Mouse (Mus musculus) heart, embryonic 14.5 days (tissue): Measurements from ENCODE around the gene Ddx59. TPM values are rescaled to one million over a fixed set of nuclear protein-coding genes. Genes with fewer than 3 reads are reported as not detected.

Experiments used
- ATAC-seq: fragments of 200-750 bp; cut with Nextera tagmentation; 2 replicates; pipeline ENCODE4 v1.8.0; 2017; ENCODE audit warnings: low read depth, moderate TSS enrichment; ENCODE audit not compliant: insufficient number of reproducible peaks, insufficient read depth, low FRiP score
- H3K27ac ChIP-seq, 2 experiments: fragments of 200-500 bp in 1 of 2; fragments of 300-500 bp in 1 of 2; sonication (generic) in 1 of 2; replicated peaks in 1 of 2; 2 replicates each; pipeline ENCODE4 v1.5.1; 2012 to 2014; ENCODE audit warnings: low read depth in 2 of 2, low read length in 2 of 2, control low read depth in 1 of 2, mild to moderate bottlenecking in 1 of 2, mixed read lengths in 1 of 2; ENCODE audit not compliant: control insufficient read depth in 1 of 2, insufficient read depth in 1 of 2
- H3K27me3 ChIP-seq: fragments of 300-500 bp; sonication (generic); 2 replicates; pipeline ENCODE4 v1.6.1; 2014; ENCODE audit warnings: mild to moderate bottlenecking, low read length, control low read depth; ENCODE audit not compliant: control insufficient read depth, insufficient read depth
- H3K36me3 ChIP-seq: fragments of 300-500 bp; sonication (generic); 2 replicates; pipeline ENCODE4 v1.6.1; 2014; ENCODE audit warnings: mild to moderate bottlenecking, control low read depth, low read length, mixed read lengths; ENCODE audit not compliant: control insufficient read depth, insufficient read depth
- H3K4me1 ChIP-seq, 2 experiments: fragments of 200-500 bp in 1 of 2; fragments of 300-500 bp in 1 of 2; sonication (generic) in 1 of 2; 2 replicates each; pipeline ENCODE4 v1.6.1; 2012 to 2014; ENCODE audit warnings: low read length in 2 of 2, control low read depth in 1 of 2, mixed read lengths in 1 of 2; ENCODE audit not compliant: control insufficient read depth in 2 of 2, insufficient read depth in 2 of 2
- H3K4me2 ChIP-seq: fragments of 300-500 bp; sonication (generic); 2 replicates; pipeline ENCODE4 v1.6.1; 2014; ENCODE audit warnings: mild to moderate bottlenecking, low read length
- H3K4me3 ChIP-seq, 2 experiments: fragments of 200-500 bp in 1 of 2; fragments of 300-500 bp in 1 of 2; sonication (generic) in 1 of 2; 2 replicates each; pipeline ENCODE4 v1.5.1; 2012 to 2014; ENCODE audit warnings: low read length in 2 of 2, mild to moderate bottlenecking in 2 of 2, control low read depth in 1 of 2, low read depth in 1 of 2, moderate library complexity in 1 of 2; ENCODE audit not compliant: control insufficient read depth in 1 of 2, insufficient read depth in 1 of 2
- H3K9ac ChIP-seq: fragments of 300-500 bp; sonication (generic); 2 replicates; pipeline ENCODE4 v1.6.1; 2014; ENCODE audit warnings: mild to moderate bottlenecking, low read length
- H3K9me3 ChIP-seq: fragments of 300-500 bp; sonication (generic); 2 replicates; pipeline ENCODE4 v1.6.1; 2016; ENCODE audit warnings: low read length, control low read depth; ENCODE audit not compliant: control insufficient read depth
- WGBS: fragments of 180-500 bp; shearing (Covaris S2); extraction: QIAGEN DNeasy Blood & Tissue Kit; methylation state at CpG from one replicate; pipeline ENCODE4 v1.1.7; 2014; 5-methylcytosine and 5-hydroxymethylcytosine counted together
- polyA plus RNA-seq: library from polyadenylated mRNA; unstranded; fragments of >200 nt; fragmentation: Nextera tagmentation; extraction: Ambion mirVana; gene quantifications from 2 replicates; pipeline ENCODE4 v1.2.1, GENCODE M21; 2014

Gene Ddx59
- polyA plus RNA-seq, 1 experiment from 2014 or later = 11.2 TPM

DNA sequence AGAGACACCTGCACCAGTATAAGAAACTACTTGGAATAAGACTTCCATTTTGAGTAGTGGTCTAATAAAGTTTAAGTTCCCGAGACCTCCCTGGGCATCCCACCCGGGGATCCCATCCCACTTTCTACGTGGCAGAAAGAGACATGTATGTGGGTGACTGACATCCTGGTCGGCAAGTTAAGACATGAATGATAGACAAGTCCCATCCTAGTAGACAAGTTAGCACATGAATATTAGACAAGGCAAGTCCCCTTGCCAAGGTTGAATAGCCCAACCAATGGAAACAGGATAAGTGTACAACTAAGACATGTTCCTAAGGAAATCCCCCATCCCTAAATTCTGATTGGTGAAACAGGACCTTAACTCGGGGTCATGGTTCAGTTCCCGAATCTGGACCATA lies 34.5 kb downstream of the Ddx59 start:
- WGBS = 78% methylated on average over 6 of the region's 6 CpGs
- Histone ChIP-seq H3K27ac (no peak overlapping the region), H3K27me3 (no peaks in the 10 kb centered on the region)

DNA sequence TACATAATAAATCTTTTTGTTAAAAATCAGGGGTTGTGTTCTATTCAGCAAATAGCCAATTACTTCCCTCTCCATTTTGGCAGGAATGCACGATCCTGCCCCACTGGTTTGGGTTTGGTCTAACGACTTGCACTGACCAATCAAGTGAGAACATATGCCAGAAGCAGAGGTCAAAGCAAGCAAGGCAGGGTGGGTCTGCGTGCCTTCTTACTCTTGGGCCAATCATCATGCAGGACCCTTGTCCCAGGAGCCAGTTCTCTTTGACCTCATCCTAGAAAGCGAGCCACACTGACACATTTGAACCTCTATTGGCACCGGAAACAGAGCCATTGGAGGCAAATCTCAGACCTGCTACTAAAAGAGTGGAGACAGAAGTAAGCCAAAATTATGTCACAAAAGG lies 35.1 kb downstream of the Ddx59 start:
- Histone ChIP-seq H3K4me2 (no peak overlapping the region), H3K9me3 (no peaks in the 10 kb centered on the region), H3K9ac (no peak overlapping the region), H3K4me3 (no peak overlapping the region), H3K27me3 (no peaks in the 10 kb centered on the region), H3K27ac (no peak overlapping the region), H3K4me1 (no peaks in the 10 kb centered on the region), H3K36me3 (no peaks in the 10 kb centered on the region)
- ATAC-seq = no peak
- 80% methylated on average over 5 of the region's 5 CpGs for WGBS

More for the DNA sequence above, 34.5 kb downstream of the Ddx59 start:
- Histone ChIP-seq H3K4me1 (no peaks in the 10 kb centered on the region), H3K9me3 (no peaks in the 10 kb centered on the region), H3K4me2 (no peak overlapping the region), H3K36me3 (no peaks in the 10 kb centered on the region), H3K9ac (no peak overlapping the region), H3K4me3 (no peak overlapping the region)
- ATAC-seq = no peak

DNA sequence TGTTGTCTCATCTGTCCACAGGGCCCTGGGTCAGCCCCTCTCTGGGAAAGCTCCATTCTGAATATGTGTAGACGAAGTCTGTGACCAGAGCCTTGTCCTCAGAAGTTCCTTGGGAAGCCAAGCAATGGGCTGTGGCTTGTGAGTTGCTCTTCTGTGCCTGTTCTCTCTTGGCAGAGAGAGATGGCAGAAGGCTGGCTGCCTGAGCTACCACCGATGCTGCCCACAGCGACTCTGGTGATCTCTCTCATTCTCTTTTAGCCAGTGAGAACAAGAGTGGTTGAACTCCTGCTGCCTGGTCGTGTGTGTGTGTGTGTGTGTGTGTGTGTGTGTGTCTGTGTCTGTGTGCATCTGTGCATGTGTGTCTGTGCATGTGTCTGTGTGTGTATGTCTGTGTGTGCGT lies 37.4 kb downstream of the Ddx59 start:
- WGBS = 79% methylated on average over 5 of the region's 5 CpGs
- Histone ChIP-seq H3K27me3 (no peaks in the 10 kb centered on the region), H3K9me3 (no peaks in the 10 kb centered on the region), H3K4me1 (no peaks in the 10 kb centered on the region), H3K9ac (no peak overlapping the region), H3K27ac (no peak overlapping the region), H3K4me3 (no peak overlapping the region), H3K36me3 (no peaks in the 10 kb centered on the region), H3K4me2 (no peak overlapping the region)
- ATAC-seq = no peak

DNA sequence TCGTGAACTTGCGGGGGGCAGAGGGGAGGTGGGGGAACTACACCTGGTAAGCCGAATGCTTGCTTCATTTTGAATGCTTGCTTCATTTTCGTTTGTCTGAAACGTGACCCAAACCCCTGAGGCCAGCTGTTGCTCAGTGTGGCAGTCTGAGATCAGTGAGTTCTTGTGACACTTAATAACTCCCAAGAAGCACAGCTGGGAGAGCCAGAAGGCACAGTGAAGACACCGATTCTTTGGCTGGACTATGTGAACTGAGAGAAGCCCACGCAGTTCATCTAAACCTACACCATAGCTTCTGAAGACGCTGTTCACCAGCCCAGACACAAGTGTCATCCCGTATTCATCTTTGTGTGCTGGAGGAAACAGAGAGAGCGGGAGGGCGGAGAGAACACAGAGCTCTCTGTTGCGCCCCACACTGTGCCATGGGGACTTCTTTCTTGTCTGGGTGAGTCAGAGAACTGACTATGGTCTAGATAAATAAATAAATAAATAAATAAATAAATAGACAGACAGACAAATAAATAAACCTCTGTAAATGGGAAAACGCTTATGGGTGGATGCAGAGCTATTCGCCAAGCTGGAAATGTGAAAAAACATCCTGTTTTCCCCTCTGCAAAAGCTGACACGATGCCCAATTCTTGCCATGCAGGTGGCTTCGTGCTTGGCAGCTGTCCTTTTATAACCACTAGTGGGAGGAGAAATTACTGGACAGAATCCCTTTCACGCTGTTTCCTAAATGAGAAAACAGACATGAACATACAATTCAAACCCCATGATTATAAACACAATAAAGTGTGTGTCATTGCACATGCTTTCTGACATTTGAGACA lies 40.9 kb downstream of the Ddx59 start:
- no peaks in the 10 kb centered on the region for H3K4me1 ChIP-seq
- no peaks in the 10 kb centered on the region for H3K36me3 ChIP-seq
- no peak for ATAC-seq
- no peak overlapping the region for H3K4me3 ChIP-seq
- H3K9ac ChIP-seq = no peak overlapping the region
- no peak overlapping the region for H3K27ac ChIP-seq
- no peaks in the 10 kb centered on the region for H3K9me3 ChIP-seq
- H3K27me3 ChIP-seq = no peaks in the 10 kb centered on the region
- H3K4me2 ChIP-seq = no peak overlapping the region
- WGBS = 82% methylated on average over 17 of the region's 17 CpGs

DNA sequence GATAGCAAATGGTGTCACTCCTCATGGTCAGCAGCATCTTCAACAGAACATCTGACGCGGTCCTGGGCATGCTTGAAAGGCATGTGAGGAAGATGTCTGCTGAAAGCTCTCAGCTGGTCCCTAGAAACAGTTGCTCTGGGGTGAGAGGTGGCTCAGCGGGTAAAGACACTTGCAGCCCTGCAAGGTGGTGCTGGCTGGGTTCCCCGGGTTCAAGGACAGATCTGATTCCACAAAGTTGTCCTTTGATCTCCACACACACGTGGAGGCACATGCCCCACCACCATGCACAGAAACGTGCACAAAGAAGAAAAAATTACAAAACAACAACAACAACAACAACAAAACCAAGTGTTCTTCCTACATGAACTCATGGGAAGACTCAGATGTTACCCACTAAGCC lies 41.7 kb downstream of the Ddx59 start:
- WGBS = 68% methylated on average over 6 of the region's 6 CpGs

DNA sequence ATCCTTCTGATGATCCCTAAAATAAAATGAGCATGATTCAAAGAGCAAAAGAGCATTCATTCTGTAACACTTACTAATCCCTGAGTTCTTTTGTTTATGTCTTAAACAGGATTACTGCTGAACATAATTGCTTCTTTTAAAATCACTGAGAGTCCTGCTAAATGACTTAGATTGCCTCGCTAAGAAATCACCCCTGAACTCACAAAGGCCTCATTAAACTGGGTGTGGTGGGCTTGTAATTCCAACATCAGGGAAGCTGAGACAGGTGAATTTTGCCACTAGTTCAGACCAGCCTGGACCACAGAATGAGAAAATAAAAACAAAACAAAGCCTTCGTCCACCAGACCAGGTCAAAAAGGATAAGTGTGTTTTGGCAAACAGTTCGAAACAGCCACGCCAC lies 42.3 kb downstream of the Ddx59 start:
- no peak for ATAC-seq
- WGBS = 73% methylated on average over 4 of the region's 4 CpGs
- H3K27me3 ChIP-seq = no peaks in the 10 kb centered on the region
- H3K4me3 ChIP-seq = no peak overlapping the region
- no peak overlapping the region for H3K27ac ChIP-seq
- H3K4me2 ChIP-seq = no peak overlapping the region
- H3K36me3 ChIP-seq = no peaks in the 10 kb centered on the region
- H3K4me1 ChIP-seq = no peaks in the 10 kb centered on the region
- H3K9ac ChIP-seq = no peak overlapping the region
- H3K9me3 ChIP-seq = no peaks in the 10 kb centered on the region

More for the DNA sequence above, 41.7 kb downstream of the Ddx59 start:
- no peaks in the 10 kb centered on the region for H3K36me3 ChIP-seq
- H3K9me3 ChIP-seq = no peaks in the 10 kb centered on the region
- no peaks in the 10 kb centered on the region for H3K4me1 ChIP-seq
- no peak overlapping the region for H3K9ac ChIP-seq
- ATAC-seq = no peak
- H3K27me3 ChIP-seq = no peaks in the 10 kb centered on the region
- H3K4me3 ChIP-seq = no peak overlapping the region
- H3K4me2 ChIP-seq = no peak overlapping the region
- H3K27ac ChIP-seq = no peak overlapping the region

DNA sequence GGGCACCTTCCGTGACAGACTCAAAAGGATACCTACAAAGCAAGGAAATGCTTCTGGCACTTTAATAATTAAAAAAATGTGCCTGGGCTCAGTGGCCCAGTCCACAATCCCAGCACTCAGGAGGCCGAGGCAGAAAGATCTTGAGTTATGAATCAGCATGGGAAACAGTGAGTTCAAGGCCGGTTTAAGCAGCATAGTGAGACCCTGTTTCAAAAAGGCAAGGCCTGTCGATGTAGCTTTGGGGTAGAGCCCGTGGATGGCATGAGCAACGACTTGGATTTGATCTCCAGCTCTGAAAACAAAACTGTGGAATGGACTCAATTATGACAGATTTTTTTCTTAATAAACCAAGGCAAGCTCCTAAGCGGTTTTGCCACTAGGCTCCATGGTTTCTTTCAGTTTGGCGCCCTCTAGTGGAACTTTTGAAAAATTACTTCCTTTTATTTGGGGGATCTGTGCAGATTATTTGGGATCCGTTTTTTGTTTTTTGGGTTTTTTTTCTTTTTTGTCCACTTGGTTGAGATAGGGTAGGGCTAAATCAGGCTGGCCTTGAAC lies 43.7 kb downstream of the Ddx59 start:
- WGBS = 29% methylated on average over 9 of the region's 9 CpGs
- Histone ChIP-seq H3K4me1 (no peaks in the 10 kb centered on the region), H3K27ac (no peak overlapping the region), H3K9ac (no peak overlapping the region), H3K27me3 (no peaks in the 10 kb centered on the region), H3K4me3 (no peak overlapping the region), H3K9me3 (no peaks in the 10 kb centered on the region), H3K36me3 (no peaks in the 10 kb centered on the region), H3K4me2 (no peak overlapping the region)
- ATAC-seq = no peak
